Mouse (Mus musculus): ENCODE data around the gene Lamb2.

Gene Lamb2

GRCm38 (mm10) chr9:108461181-108461631 lies 18.3 kb upstream of the Lamb2 start, which contains the start of gene Klhdc8b:
Gene Klhdc8b (minus strand): TSS chr9:108461581.
- no peak for DNase-seq (ENCODE audit: low read depth, low spot score)

GRCm38 (mm10) chr9:108461675-108462074 lies 17.9 kb upstream of the Lamb2 start:
- DNase-seq (ENCODE audit: low read depth, low spot score): no peak

GRCm38 (mm10) chr9:108462192-108462591 lies 17.3 kb upstream of the Lamb2 start:
- no peak for DNase-seq (ENCODE audit: low read depth, low spot score)

GRCm38 (mm10) chr9:108463713-108464112 lies 15.8 kb upstream of the Lamb2 start:
- DNase-seq (ENCODE audit: low read depth, low spot score): no peak

- no peak for DNase-seq (ENCODE audit: low read depth, low spot score)
These were observed 13.3 kb upstream of the Lamb2 start for GRCm38 (mm10) chr9:108466219-108466618.

- no peak for DNase-seq (ENCODE audit: low read depth, low spot score)
These were observed 10.1 kb upstream of the Lamb2 start for GRCm38 (mm10) chr9:108469430-108469829.

GRCm38 (mm10) chr9:108469845-108470244 lies 9.7 kb upstream of the Lamb2 start:
- DNase-seq (ENCODE audit: low read depth, low spot score): no peak

- no peak for DNase-seq (ENCODE audit: low read depth, low spot score)
These were observed 5.0 kb upstream of the Lamb2 start for GRCm38 (mm10) chr9:108474528-108474927.

- DNase-seq (ENCODE audit: low read depth, low spot score): no peak
These were observed 839 bp upstream of the Lamb2 start for GRCm38 (mm10) chr9:108478638-108479156.

- no peak for DNase-seq (ENCODE audit: low read depth, low spot score)
These were observed 295 bp upstream of the Lamb2 start for GRCm38 (mm10) chr9:108479241-108479640.

GRCm38 (mm10) chr9:108480813-108481519 lies 1.4 kb downstream of the Lamb2 start:
- DNase-seq (ENCODE audit: low read depth, low spot score): no peak

GRCm38 (mm10) chr9:108481520-108482210 lies 2.1 kb downstream of the Lamb2 start:
- DNase-seq (ENCODE audit: low read depth, low spot score): no peak

- DNase-seq (ENCODE audit: low read depth, low spot score): no peak
These were observed 3.7 kb downstream of the Lamb2 start for GRCm38 (mm10) chr9:108483051-108483790.

- DNase-seq (ENCODE audit: low read depth, low spot score): no peak
These were observed 4.5 kb downstream of the Lamb2 start for GRCm38 (mm10) chr9:108484021-108484420.

- DNase-seq (ENCODE audit: low read depth, low spot score): no peak
These were observed 5.9 kb downstream of the Lamb2 start for GRCm38 (mm10) chr9:108485301-108485875.

- DNase-seq (ENCODE audit: low read depth, low spot score): no peak
These were observed 7.5 kb downstream of the Lamb2 start for GRCm38 (mm10) chr9:108486973-108487530.

GRCm38 (mm10) chr9:108488403-108488802 lies 8.9 kb downstream of the Lamb2 start:
- DNase-seq (ENCODE audit: low read depth, low spot score): no peak

GRCm38 (mm10) chr9:108489215-108489614 lies 9.7 kb downstream of the Lamb2 start:
- no peak for DNase-seq (ENCODE audit: low read depth, low spot score)

- no peak for DNase-seq (ENCODE audit: low read depth, low spot score)
These were observed 10.4 kb downstream of the Lamb2 start for GRCm38 (mm10) chr9:108489702-108490558.

- peak; percentile 98 for DNase-seq (ENCODE audit: low read depth, low spot score)
These were observed 11.2 kb downstream of the Lamb2 start, which contains the start of gene Usp19 for GRCm38 (mm10) chr9:108490559-108491285. Gene Usp19 (plus strand): TSS chr9:108490602.

Measured in telencephalon, adult 2 months (tissue).